Mouse (Mus musculus) CD4-positive, CD25-positive, alpha-beta regulatory T cell, adult 2 months (primary cell): ENCODE measurements at regions not wholly inside any gene's neighbourhood (a gene's known extent, or its start where the extent isn't known, plus 50 kb on each side); places are given as distances from the start of the nearest gene placed in this dataset.
A peak's percentile ranks its signal among the peaks of the same experiment; 100 is the strongest.

Experiments
- DNase-seq: peaks from one replicate; pipeline ENCODE4 v3.0.0-alpha.2; 2012; ENCODE audit warnings: low read depth, low spot score

DNA sequence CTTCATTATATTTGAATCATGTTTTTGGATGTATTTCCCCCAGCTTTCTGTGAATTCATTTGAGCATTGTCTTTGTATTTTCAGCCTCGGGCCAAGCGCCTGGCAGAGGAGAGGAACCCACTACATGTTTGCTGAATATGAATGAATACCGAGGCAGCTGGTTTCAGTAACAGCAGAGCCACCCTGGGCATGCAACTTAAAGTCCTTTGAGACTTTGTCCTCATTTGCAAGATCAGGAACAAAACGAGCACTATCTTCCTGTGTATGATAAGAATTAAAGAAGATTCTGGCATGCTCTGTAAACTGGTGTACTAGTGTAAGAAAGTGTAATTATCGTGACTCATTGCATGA is 265.0 kb downstream of the Spry2 start:
- no peak for DNase-seq

DNA sequence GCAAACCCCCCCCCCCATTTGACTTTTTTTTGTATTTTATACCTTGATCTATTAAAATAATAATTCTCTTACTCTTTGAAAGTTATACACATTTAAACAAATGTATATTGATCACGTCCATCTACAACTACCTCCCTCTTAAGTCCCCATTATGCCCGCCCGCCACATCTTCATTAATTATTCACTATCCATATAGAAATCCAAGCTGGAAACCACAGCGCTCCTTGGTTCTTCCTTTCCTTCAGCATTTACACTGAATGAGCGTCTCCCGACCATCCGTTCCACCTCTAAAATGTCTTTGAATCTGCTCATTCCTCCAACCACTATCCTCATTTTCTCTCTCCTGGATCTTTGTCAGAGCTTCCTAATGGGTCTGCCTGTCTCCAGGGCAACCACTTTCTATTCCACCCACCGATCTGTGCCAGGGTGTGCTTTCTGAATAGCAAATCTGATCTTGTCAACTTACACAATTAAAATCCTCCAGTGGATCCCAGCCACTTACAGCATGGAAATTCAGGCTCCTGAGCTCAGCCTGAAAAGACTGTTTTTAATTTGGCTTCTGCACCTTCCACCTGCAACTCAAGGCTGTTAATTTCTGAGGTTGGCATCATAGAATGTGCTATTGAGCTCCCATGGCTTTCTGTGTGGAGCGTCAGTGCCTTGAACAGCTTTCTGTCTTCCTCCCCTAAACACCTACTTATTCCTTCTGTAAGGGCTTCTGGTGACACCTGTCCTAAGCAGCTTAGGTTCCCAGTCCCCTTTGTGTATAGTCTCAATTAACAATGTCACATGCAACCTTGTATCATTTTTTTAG is 265.5 kb downstream of the Spry2 start:
- no peak for DNase-seq

- DNase-seq: no peak
Measured at GRCm38 (mm10) chr14:105630444-105630843, 266.2 kb downstream of the Spry2 start.

GRCm38 (mm10) chr14:105628673-105629072 is 267.9 kb downstream of the Spry2 start:
- DNase-seq: no peak

- no peak for DNase-seq
Measured at GRCm38 (mm10) chr14:105624387-105624786, 272.2 kb downstream of the Spry2 start.

GRCm38 (mm10) chr14:105622166-105622565 is 274.5 kb downstream of the Spry2 start:
- DNase-seq: no peak

- no peak for DNase-seq
Measured at GRCm38 (mm10) chr14:105621124-105621523, 275.5 kb downstream of the Spry2 start.

- no peak for DNase-seq
Measured at GRCm38 (mm10) chr14:105619449-105619848, 277.2 kb downstream of the Spry2 start.

DNA sequence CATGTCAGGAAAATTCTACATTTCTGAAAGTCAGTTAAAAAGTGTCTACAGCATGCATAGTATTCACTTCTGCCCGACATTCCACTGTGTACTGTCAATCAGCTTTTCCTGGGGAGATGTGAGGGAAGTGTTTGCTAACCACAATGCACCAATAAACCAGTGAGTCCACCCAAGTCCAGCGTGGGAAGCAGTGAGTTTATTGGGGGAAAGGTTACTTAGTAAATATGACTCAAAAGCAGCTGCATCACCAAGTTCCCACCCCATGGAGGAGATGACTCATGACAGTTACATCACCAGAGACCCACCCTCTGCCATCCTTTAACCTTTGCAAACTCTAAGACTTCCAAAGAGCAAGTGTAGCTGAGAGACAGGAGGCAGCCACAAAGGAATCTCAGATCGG is 280.9 kb downstream of the Spry2 start:
- DNase-seq: no peak

- no peak for DNase-seq
Measured at GRCm38 (mm10) chr14:105612794-105613193, 283.8 kb downstream of the Spry2 start.

- DNase-seq: no peak
Measured at GRCm38 (mm10) chr14:105608804-105609203, 287.8 kb downstream of the Spry2 start.

GRCm38 (mm10) chr14:105606551-105606950 is 290.1 kb downstream of the Spry2 start:
- no peak for DNase-seq

GRCm38 (mm10) chr14:105604451-105604850 is 292.2 kb downstream of the Spry2 start:
- DNase-seq: no peak

DNA sequence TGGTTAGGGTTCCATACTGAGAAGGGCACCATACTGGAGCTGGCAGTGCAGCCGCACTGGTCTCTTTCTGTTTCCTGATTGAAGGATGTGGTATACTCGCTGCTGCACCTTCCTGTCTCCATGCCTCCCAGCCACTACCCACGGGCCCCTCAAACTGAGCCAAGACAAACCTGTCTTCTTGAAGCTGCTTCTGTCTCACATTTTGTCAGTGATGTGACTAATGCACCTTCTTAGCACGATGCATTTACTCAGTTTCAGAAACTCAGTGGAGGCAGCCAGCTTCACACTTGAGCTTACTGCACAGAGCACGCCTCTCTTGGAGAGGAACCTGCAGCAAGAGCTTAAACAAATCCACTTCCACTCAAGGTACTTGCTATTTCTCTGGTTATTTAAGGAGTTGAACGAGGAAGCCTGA is 293.6 kb downstream of the Spry2 start:
- DNase-seq: peak; percentile 5

- no peak for DNase-seq
Measured at GRCm38 (mm10) chr14:105599550-105600453, 296.8 kb downstream of the Spry2 start.

DNA sequence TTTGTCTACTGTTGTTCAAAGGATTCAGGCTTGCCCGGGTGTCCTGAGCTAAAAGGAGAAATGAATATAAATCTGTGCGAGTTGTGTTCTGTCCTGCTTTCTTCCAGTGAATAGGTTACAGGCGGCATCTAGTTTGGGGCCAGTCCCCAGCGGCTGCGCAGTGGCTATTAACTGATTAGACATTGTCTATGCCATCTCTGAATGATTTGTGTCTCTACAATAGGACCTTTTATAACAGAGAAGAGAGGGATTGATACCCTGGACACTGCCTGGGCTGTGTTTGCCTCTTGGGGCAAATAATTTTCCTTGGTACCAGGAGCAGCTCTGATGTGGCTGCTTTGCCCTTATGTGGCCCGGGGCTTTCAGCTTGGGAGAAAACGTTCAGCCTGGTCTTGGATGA is 306.9 kb downstream of the Spry2 start:
- DNase-seq: no peak

DNA sequence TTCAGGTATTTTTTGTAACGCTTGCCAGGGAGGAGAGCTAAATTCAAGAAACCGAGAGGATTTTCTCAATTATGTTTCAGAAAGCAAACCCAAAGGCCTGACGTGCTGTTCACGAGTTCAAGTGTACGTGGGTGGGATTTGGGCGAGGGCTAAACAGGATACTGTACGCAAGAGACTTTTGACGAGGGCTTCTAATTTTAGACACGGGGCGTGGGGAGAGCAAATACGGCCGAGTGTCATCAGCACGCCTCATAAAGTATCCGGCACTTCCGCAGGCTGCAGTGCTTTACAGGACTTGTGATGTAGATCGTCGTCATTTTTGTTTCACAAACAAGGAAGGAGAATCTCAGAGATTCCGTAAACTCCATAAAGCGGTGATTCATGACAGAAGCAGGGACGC is 307.4 kb downstream of the Spry2 start:
- DNase-seq: no peak

DNA sequence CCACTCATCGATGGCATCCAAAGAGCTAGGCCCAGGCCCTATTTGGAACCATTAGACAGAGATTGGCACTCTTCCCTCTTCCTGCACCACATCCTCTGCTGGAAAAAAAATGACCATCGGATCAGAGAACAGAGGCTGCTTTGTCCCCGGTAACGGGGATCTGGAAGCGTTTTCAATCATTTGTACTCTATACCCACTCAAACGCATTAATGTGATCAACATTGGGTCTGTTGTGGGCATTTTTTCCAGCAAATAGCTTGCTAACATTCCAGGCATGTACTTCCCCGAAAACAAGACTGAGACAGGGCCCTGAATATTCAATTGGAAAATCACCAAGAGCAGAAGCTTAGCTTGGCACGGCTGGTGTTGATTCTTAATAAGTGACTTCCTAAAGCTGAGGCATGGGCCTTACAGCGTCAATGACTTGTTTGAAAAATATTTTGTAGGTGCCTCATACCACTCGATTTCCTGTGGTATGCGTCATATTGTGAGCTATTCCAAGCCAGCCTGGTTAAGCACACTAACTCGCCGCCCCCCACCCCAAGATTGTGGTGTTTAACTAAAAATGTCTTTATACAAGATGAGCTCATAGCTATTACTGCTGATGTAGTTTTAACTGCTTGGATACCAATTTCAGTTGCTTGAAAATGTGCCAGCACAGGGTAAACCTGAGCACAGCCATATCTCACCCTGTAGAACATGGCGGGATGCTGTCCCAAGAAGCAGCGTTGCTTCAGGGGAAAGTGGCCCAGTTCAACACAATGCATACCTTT is 308.0 kb downstream of the Spry2 start:
- DNase-seq: no peak

GRCm38 (mm10) chr14:105588029-105588390 is 308.6 kb downstream of the Spry2 start:
- no peak for DNase-seq

DNA sequence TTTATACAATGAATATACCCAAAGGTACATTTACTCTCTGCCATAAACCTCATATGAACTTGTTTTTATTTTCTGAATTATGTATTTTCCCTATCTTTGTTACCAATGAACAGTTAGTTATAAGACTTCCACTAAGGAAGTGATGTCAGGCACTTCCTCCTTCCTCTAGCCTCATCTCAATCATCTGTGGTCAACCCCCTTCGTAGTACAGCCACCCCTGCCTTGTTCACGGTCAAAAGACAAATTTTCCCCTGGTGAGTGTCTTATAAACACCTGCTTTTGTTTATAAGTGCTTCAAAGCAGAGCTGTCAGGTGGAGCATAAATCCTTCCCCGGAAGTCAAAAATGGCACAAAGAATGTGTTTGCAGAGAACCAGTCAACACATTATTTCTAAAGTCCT is 312.0 kb downstream of the Spry2 start:
- DNase-seq: no peak

DNA sequence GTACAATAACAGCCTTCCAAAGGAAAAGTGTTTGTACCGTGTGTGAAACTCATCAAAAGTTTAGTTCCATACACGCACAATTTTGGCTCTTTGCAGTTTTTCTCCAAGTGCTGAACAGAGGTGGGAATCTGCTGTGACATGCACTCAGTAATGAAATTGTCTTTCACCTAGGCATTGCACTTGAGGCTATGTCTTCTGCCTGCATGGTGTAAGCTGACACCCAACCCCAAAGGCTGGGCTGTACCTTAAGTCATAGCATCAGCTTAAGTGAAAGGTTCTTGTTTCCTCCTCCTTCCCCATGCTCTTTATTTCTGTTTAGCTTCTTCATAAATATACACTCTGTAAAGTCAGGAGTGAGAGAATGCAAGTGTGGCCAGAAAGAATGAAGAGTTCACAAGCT is 313.1 kb downstream of the Spry2 start:
- no peak for DNase-seq

GRCm38 (mm10) chr14:105576266-105576665 is 317.9 kb downstream of the Ndfip2 start:
- no peak for DNase-seq
